Mouse (Mus musculus) hindbrain, embryonic 14.5 days (tissue): Measurements from ENCODE around the gene Bcl2l13. TPM values are rescaled to one million over a fixed set of nuclear protein-coding genes. Genes with fewer than 3 reads are reported as not detected.

Source experiments
- ATAC-seq: fragments of 200-750 bp; cut with Nextera tagmentation; 2 replicates; pipeline ENCODE4 v1.8.0; 2017; ENCODE audit warnings: moderate number of reproducible peaks, mild to moderate bottlenecking, moderate TSS enrichment, moderate library complexity; ENCODE audit not compliant: low FRiP score
- DNase-seq: peaks from one replicate; pipeline ENCODE4 v3.0.0-alpha.2; 2015; ENCODE audit warnings: low spot score
- H3K27ac ChIP-seq: fragments of 300-500 bp; sonication (generic); 2 replicates; pipeline ENCODE4 v1.5.1; 2014; ENCODE audit warnings: mild to moderate bottlenecking, moderate library complexity
- H3K27me3 ChIP-seq: fragments of 300-500 bp; sonication (generic); 2 replicates; pipeline ENCODE4 v1.6.1; 2014; ENCODE audit warnings: mild to moderate bottlenecking, low read length, mixed read lengths; ENCODE audit not compliant: control insufficient read depth, insufficient read depth
- H3K36me3 ChIP-seq: fragments of 300-500 bp; sonication (generic); replicated peaks from 2 replicates; pipeline ENCODE4 v1.6.1; 2014; ENCODE audit not compliant: control insufficient read depth, insufficient read depth
- H3K4me1 ChIP-seq: fragments of 300-500 bp; sonication (generic); replicated peaks from 2 replicates; pipeline ENCODE4 v1.6.1; 2014; ENCODE audit warnings: antibody characterized with exemption, low read length, mixed read lengths; ENCODE audit not compliant: control insufficient read depth, insufficient read depth
- H3K4me2 ChIP-seq: fragments of 300-500 bp; sonication (generic); replicated peaks from 2 replicates; pipeline ENCODE4 v1.6.1; 2014; ENCODE audit warnings: mild to moderate bottlenecking, moderate library complexity
- H3K4me3 ChIP-seq: fragments of 300-500 bp; sonication (generic); replicated peaks from 2 replicates; pipeline ENCODE4 v1.5.1; 2014; ENCODE audit warnings: mild to moderate bottlenecking, low read length
- H3K9ac ChIP-seq: fragments of 300-500 bp; sonication (generic); 2 replicates; pipeline ENCODE4 v1.6.1; 2014
- H3K9me3 ChIP-seq: fragments of 300-500 bp; sonication (generic); 2 replicates; pipeline ENCODE4 v1.6.1; 2016; ENCODE audit warnings: low read length; ENCODE audit not compliant: control insufficient read depth
- WGBS: fragments of 180-500 bp; shearing (Covaris S2); extraction: QIAGEN DNeasy Blood & Tissue Kit; methylation state at CpG from one replicate; pipeline ENCODE4 v1.1.7; 2014; 5-methylcytosine and 5-hydroxymethylcytosine counted together
- microRNA-seq: library from miRNA; unstranded; fragments of <30 nt; microRNA quantifications from one replicate; pipeline ENCODE4, GENCODE M21; 2016
- polyA plus RNA-seq: library from polyadenylated mRNA; unstranded; fragments of >200 nt; fragmentation: Nextera tagmentation; extraction: Ambion mirVana; gene quantifications from 2 replicates; pipeline ENCODE4 v1.2.1, GENCODE M21; 2014

The Bcl2l13 gene
- polyA plus RNA-seq, 1 experiment from 2014 or later: 28.2 TPM

- Histone ChIP-seq H3K9me3 (no peaks in the 10 kb centered on the region), H3K4me1 (no peaks in the 10 kb centered on the region), H3K27me3 (no peaks in the 10 kb centered on the region), H3K27ac (no peak overlapping the region), H3K36me3 (peaks cover 9% of the 10 kb centered on the region), H3K9ac (no peak overlapping the region), H3K4me3 (no peak overlapping the region), H3K4me2 (no peak overlapping the region)
- no peak for DNase-seq
- 89% methylated on average over 7 of the region's 7 CpGs for WGBS
- ATAC-seq: no peak
These were observed 104.6 kb downstream of the Bcl2l13 start for GRCm38 (mm10) chr6:120940446-120941083.

GRCm38 (mm10) chr6:120941084-120941481 lies 105.1 kb downstream of the Bcl2l13 start:
- no peak overlapping the region for H3K4me2 ChIP-seq
- H3K4me3 ChIP-seq: no peak overlapping the region
- ATAC-seq (no peak), DNase-seq (no peak)
- H3K9ac ChIP-seq: no peak overlapping the region
- no peaks in the 10 kb centered on the region for H3K9me3 ChIP-seq
- no peak overlapping the region for H3K27ac ChIP-seq
- peaks cover 14% of the 10 kb centered on the region for H3K36me3 ChIP-seq
- H3K27me3 ChIP-seq: no peaks in the 10 kb centered on the region
- 78% methylated on average over 7 of the region's 7 CpGs for WGBS
- H3K4me1 ChIP-seq: no peaks in the 10 kb centered on the region

GRCm38 (mm10) chr6:120941575-120941974 lies 105.6 kb downstream of the Bcl2l13 start:
- WGBS: 93% methylated on average over 13 of the region's 13 CpGs
- ATAC-seq: no peak
- DNase-seq: no peak
- H3K4me3 ChIP-seq: no peak overlapping the region
- H3K4me1 ChIP-seq: no peaks in the 10 kb centered on the region
- no peak overlapping the region for H3K27ac ChIP-seq
- H3K36me3 ChIP-seq: peaks cover 19% of the 10 kb centered on the region
- H3K9ac ChIP-seq: no peak overlapping the region
- no peaks in the 10 kb centered on the region for H3K27me3 ChIP-seq
- no peak overlapping the region for H3K4me2 ChIP-seq
- H3K9me3 ChIP-seq: no peaks in the 10 kb centered on the region

Small RNAs within 50 kb of the gene (microRNA-seq; reads per million reads assigned to microRNA genes)
- not detected for gene Gm25193

Other genes starting within 250 kb of the Bcl2l13 start
- gene Cecr2, start 169.8 kb upstream of the Bcl2l13 start, polyA plus RNA-seq: 3.7 and 4.7 TPM in 2 replicates
- 17.8 and 22.1 TPM in 2 replicates for gene Slc25a18, start 62.6 kb upstream of the Bcl2l13 start, polyA plus RNA-seq
- 297 and 309 TPM in 2 replicates for gene Atp6v1e1, start 13.4 kb upstream of the Bcl2l13 start, polyA plus RNA-seq
- gene Bid, start 80.6 kb downstream of the Bcl2l13 start, polyA plus RNA-seq: 40.2 and 44.1 TPM in 2 replicates